Mouse (Mus musculus): ENCODE data around the gene Wipf3. TPM values are rescaled to one million over a fixed set of nuclear protein-coding genes. Genes with fewer than 3 reads are reported as not detected.

Gene Wipf3
- 1.4 and 1.7 TPM in 2 replicates for polyA plus RNA-seq (2015; fragmentation: Nextera tagmentation; extraction: Ambion mirVana)

GRCm38 (mm10) chr6:54429447-54430194 lies at the start of gene Wipf3:
Gene Wipf3 (plus strand): TSS chr6:54429603.
- peaks cover 5% of the 10 kb centered on the region; the same call in 1 of the 2 replicates for H3K4me1 ChIP-seq (replicated peaks; ENCODE audit: insufficient read depth, low read length)
- no peak within 1 kb of the TSS for H3K27ac ChIP-seq
- TF ChIP-seq CTCF (IDR thresholded peaks at IDR 0.05; ENCODE audit: low read depth), result no peak
- DNase-seq (ENCODE audit: low spot score), result peak; percentile 64
- peak within 1 kb of the TSS; percentile 56 for H3K9ac ChIP-seq (ENCODE audit: low read depth, low read length)
- peak within 1 kb of the TSS; percentile 90 for H3K4me2 ChIP-seq (ENCODE audit: low read length)
- under 1% methylated on average over 69 of the region's 71 CpGs for WGBS
- no peaks in the 10 kb centered on the region for H3K9me3 ChIP-seq (replicated peaks; ENCODE audit: low read length)
- no peaks in the 10 kb centered on the region for H3K36me3 ChIP-seq (ENCODE audit: insufficient read depth, low read length)
- H3K27me3 ChIP-seq (ENCODE audit: insufficient read depth, low read length), result peaks cover 13% of the 10 kb centered on the region; the same call in 1 of the 2 replicates
- H3K4me3 ChIP-seq (replicated peaks; ENCODE audit: low read depth, low read length), result peak within 1 kb of the TSS; percentile 51
- peak; percentile 95 for ATAC-seq (replicated peaks; ENCODE audit: low FRiP score, low read depth)

DNA sequence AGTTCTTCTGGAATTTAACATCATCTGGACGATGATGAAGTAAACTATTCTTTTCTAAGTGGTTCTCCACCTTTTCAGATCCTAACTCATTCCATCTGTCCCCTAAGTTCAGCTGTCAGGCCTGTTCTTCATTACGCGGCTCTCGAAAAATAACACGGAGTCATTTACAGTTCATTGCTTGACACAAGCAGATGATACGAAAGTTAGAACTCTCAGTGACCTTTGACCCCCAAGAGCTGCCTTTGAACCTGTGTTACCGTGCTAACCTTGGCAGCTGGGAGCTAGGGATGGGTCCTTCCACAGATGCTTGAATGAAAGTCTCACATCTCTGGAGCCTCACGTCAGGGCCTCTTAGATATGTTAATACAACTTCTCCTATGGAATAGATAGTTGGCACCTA lies 46.8 kb upstream of the Wipf3 start:
- 52% methylated on average over 8 of the region's 8 CpGs for WGBS
- Histone ChIP-seq H3K4me1 (replicated peaks; ENCODE audit: insufficient read depth, low read length) (0 out of 2 replicates have a peak, but pooled peaks cover 4% of the 10 kb centered on the region), H3K4me3 (replicated peaks; ENCODE audit: low read depth, low read length) (no peak overlapping the region), H3K27me3 (ENCODE audit: insufficient read depth, low read length) (no peaks in the 10 kb centered on the region), H3K9ac (ENCODE audit: low read depth, low read length) (no peak overlapping the region), H3K9me3 (replicated peaks; ENCODE audit: low read length) (no peaks in the 10 kb centered on the region), H3K27ac (no peak overlapping the region), H3K4me2 (ENCODE audit: low read length) (no peak overlapping the region), H3K36me3 (ENCODE audit: insufficient read depth, low read length) (no peaks in the 10 kb centered on the region)
- DNase-seq (ENCODE audit: low spot score), result no peak
- no peak for TF ChIP-seq CTCF (IDR thresholded peaks at IDR 0.05; ENCODE audit: low read depth)
- no peak for ATAC-seq (replicated peaks; ENCODE audit: low FRiP score, low read depth)

GRCm38 (mm10) chr6:54383893-54384524 lies 45.4 kb upstream of the Wipf3 start:
- Histone ChIP-seq H3K36me3 (ENCODE audit: insufficient read depth, low read length) (no peaks in the 10 kb centered on the region), H3K4me2 (ENCODE audit: low read length) (no peak overlapping the region), H3K4me3 (replicated peaks; ENCODE audit: low read depth, low read length) (no peak overlapping the region), H3K27me3 (ENCODE audit: insufficient read depth, low read length) (no peaks in the 10 kb centered on the region), H3K9me3 (replicated peaks; ENCODE audit: low read length) (no peaks in the 10 kb centered on the region), H3K9ac (ENCODE audit: low read depth, low read length) (no peak overlapping the region), H3K27ac (no peak overlapping the region), H3K4me1 (replicated peaks; ENCODE audit: insufficient read depth, low read length) (0 out of 2 replicates have a peak, but pooled peaks cover 4% of the 10 kb centered on the region)
- DNase-seq (ENCODE audit: low spot score) (no peak), ATAC-seq (replicated peaks; ENCODE audit: low FRiP score, low read depth) (no peak)
- 58% methylated on average over 12 of the region's 12 CpGs for WGBS
- no peak for TF ChIP-seq CTCF (IDR thresholded peaks at IDR 0.05; ENCODE audit: low read depth)

DNA sequence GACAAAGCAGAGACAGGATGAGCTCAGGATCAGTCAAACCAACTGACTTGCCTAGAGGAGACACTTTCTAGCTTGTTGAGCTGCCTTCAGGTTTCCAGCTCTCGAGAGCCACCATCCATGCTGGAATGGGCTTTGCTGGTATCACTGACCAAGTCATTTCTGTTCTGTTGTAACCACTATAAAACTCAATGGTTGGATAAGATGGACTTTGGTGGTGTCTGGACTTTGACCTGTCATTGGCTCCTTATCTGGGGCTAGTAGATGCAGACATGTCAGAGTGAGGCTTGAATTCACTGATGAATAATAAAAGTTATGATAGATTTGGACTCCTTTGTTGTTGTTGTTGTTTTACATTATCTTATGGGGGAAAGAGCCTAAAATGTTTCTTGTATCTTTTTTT lies 44.6 kb upstream of the Wipf3 start:
- WGBS, result 97% methylated on average over 1 of the region's 1 CpGs
- Histone ChIP-seq H3K4me3 (replicated peaks; ENCODE audit: low read depth, low read length) (no peak overlapping the region), H3K36me3 (ENCODE audit: insufficient read depth, low read length) (no peaks in the 10 kb centered on the region), H3K27me3 (ENCODE audit: insufficient read depth, low read length) (no peaks in the 10 kb centered on the region), H3K4me2 (ENCODE audit: low read length) (no peak overlapping the region), H3K9ac (ENCODE audit: low read depth, low read length) (no peak overlapping the region), H3K27ac (no peak overlapping the region), H3K4me1 (replicated peaks; ENCODE audit: insufficient read depth, low read length) (0 out of 2 replicates have a peak, but pooled peaks cover 4% of the 10 kb centered on the region), H3K9me3 (replicated peaks; ENCODE audit: low read length) (no peaks in the 10 kb centered on the region)
- TF ChIP-seq CTCF (IDR thresholded peaks at IDR 0.05; ENCODE audit: low read depth), result no peak
- ATAC-seq (replicated peaks; ENCODE audit: low FRiP score, low read depth), result no peak
- no peak for DNase-seq (ENCODE audit: low spot score)

DNA sequence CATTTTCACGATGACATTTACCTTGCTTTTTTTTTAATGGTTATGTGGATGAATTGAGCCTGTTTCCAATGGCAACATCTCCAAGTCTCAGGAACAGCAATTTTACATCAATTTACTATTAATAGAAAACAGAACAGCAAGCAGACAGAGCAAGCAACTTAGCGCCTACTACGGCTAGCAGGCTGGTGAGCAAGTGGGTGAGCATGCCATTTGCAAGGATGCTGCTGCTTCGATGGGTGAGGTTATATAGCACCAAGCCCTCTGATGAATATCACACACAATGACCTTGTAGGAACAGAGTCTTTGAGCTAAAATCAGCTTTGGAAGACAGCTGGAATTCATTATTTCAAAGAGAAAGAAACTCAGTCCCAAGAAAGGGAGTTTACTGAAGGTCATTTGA lies 43.0 kb upstream of the Wipf3 start:
- Histone ChIP-seq H3K27ac (no peak overlapping the region), H3K4me1 (replicated peaks; ENCODE audit: insufficient read depth, low read length) (0 out of 2 replicates have a peak, but pooled peaks cover 4% of the 10 kb centered on the region), H3K9ac (ENCODE audit: low read depth, low read length) (no peak overlapping the region), H3K4me3 (replicated peaks; ENCODE audit: low read depth, low read length) (no peak overlapping the region), H3K4me2 (ENCODE audit: low read length) (no peak overlapping the region), H3K9me3 (replicated peaks; ENCODE audit: low read length) (no peaks in the 10 kb centered on the region), H3K27me3 (ENCODE audit: insufficient read depth, low read length) (no peaks in the 10 kb centered on the region), H3K36me3 (ENCODE audit: insufficient read depth, low read length) (no peaks in the 10 kb centered on the region)
- DNase-seq (ENCODE audit: low spot score), result peak; percentile 33
- TF ChIP-seq CTCF (IDR thresholded peaks at IDR 0.05; ENCODE audit: low read depth), result no peak
- 86% methylated on average over 4 of the region's 4 CpGs for WGBS
- no peak for ATAC-seq (replicated peaks; ENCODE audit: low FRiP score, low read depth)

DNA sequence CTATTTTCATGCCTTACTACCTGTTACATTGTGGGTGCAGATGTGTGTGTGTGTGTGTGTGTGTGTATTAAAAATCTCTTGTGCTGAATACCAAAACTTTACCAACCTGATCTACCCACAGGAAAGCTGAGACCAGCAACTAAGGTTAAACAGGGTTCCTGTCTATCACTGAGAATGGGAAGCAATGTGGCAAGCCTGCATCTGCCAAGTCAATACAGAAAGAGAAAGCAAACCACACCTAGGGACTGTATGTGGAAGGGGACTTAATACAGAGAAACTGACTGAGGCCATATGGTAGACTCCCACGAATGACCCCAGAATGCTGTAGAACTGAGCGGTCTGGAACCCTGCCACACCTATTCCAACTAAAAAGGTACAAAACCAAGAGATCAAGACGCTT lies 42.4 kb upstream of the Wipf3 start:
- H3K36me3 ChIP-seq (ENCODE audit: insufficient read depth, low read length), result no peaks in the 10 kb centered on the region
- no peak for TF ChIP-seq CTCF (IDR thresholded peaks at IDR 0.05; ENCODE audit: low read depth)
- WGBS, result 77% methylated on average over 3 of the region's 3 CpGs
- H3K4me1 ChIP-seq (replicated peaks; ENCODE audit: insufficient read depth, low read length), result 0 out of 2 replicates have a peak, but pooled peaks cover 4% of the 10 kb centered on the region
- no peak overlapping the region for H3K4me2 ChIP-seq (ENCODE audit: low read length)
- H3K27ac ChIP-seq, result no peak overlapping the region
- ATAC-seq (replicated peaks; ENCODE audit: low FRiP score, low read depth), result no peak
- no peak overlapping the region for H3K4me3 ChIP-seq (replicated peaks; ENCODE audit: low read depth, low read length)
- H3K27me3 ChIP-seq (ENCODE audit: insufficient read depth, low read length), result no peaks in the 10 kb centered on the region
- H3K9ac ChIP-seq (ENCODE audit: low read depth, low read length), result no peak overlapping the region
- DNase-seq (ENCODE audit: low spot score), result no peak
- no peaks in the 10 kb centered on the region for H3K9me3 ChIP-seq (replicated peaks; ENCODE audit: low read length)
